Mouse (Mus musculus) limb, embryonic 10.5 days (tissue): ENCODE data around the gene Gna13. TPM values are rescaled to one million over a fixed set of nuclear protein-coding genes. Genes with fewer than 3 reads are reported as not detected.

Source experiments
- DNase-seq: peaks from one replicate; pipeline ENCODE4 v3.0.0-alpha.2; 2017; ENCODE audit warnings: low spot score
- H3K27ac ChIP-seq: fragments of 300-500 bp; sonication (generic); 2 replicates; pipeline ENCODE4 v1.5.1; 2016; ENCODE audit warnings: mild to moderate bottlenecking
- H3K27me3 ChIP-seq: fragments of 300-500 bp; sonication (generic); 2 replicates; pipeline ENCODE4 v1.6.1; 2016; ENCODE audit warnings: low read depth, mild to moderate bottlenecking; ENCODE audit not compliant: poor library complexity, severe bottlenecking
- H3K36me3 ChIP-seq: fragments of 300-500 bp; sonication (generic); 2 replicates; pipeline ENCODE4 v1.6.1; 2016; ENCODE audit warnings: mild to moderate bottlenecking, moderate library complexity
- H3K4me1 ChIP-seq: fragments of 300-500 bp; sonication (generic); 2 replicates; pipeline ENCODE4 v1.6.1; 2016
- H3K4me3 ChIP-seq: fragments of 300-500 bp; sonication (generic); 2 replicates; pipeline ENCODE4 v1.5.1; 2016; ENCODE audit warnings: mild to moderate bottlenecking, moderate library complexity
- H3K9me3 ChIP-seq: fragments of 300-500 bp; sonication (generic); replicated peaks from 2 replicates; pipeline ENCODE4 v1.6.1; 2016; ENCODE audit warnings: mild to moderate bottlenecking
- WGBS: fragments of 180-500 bp; shearing (Covaris S2); methylation state at CpG from one replicate; pipeline ENCODE4 v1.1.7; 2016; 5-methylcytosine and 5-hydroxymethylcytosine counted together
- polyA plus RNA-seq: library from polyadenylated mRNA; unstranded; fragments of >200 nt; fragmentation: Nextera tagmentation; extraction: Ambion mirVana; gene quantifications from 2 replicates; pipeline ENCODE4 v1.2.1, GENCODE M21; 2016

The Gna13 gene
- polyA plus RNA-seq, 1 experiment from 2014 or later: 20.1 TPM

DNA sequence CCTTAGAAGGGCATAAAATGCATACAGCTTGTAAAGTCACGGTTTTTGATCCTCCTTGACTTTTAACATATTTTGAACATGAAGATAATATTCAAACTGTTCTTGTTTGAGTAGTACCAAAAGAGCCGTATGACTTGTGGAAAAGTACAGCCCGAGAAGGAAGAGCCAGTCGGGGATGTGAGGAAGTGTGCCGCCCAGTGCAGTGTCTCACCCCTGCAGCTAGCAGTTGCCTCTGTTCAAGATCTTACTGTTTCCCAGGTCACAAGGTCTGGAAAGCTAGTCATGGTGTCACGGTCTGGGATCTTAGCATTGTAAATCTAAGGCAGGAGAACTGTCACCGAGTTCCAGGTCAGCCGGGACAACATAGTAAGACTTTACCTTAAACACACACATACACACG, 32.1 kb downstream of the Gna13 start:
- no peak for DNase-seq
- 79% methylated on average over 9 of the region's 9 CpGs for WGBS
- Histone ChIP-seq H3K9me3 (no peaks in the 10 kb centered on the region), H3K4me3 (no peak overlapping the region), H3K4me1 (no peaks in the 10 kb centered on the region), H3K27ac (no peak overlapping the region), H3K27me3 (no peaks in the 10 kb centered on the region), H3K36me3 (peaks cover 72% of the 10 kb centered on the region)

DNA sequence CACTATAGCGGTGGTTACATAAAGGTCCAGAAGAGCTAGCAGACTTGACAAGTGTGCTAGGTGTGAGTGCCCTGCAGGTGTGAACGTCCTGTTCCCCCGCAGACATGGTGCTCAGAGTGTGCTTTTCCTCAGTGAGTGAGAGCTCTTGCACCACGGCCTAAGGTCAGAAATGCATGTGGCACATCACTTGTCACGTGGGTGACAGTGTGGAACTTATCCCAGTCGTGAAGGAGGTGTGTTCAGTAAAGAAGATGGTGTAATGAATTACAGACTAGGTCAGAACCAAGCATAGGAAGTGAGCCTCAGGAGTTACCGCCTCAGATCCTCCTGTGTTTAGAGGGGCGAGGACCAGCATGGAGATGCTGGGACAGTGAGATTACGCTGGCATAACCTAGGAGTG, 32.7 kb downstream of the Gna13 start:
- no peaks in the 10 kb centered on the region for H3K9me3 ChIP-seq
- H3K4me1 ChIP-seq: no peaks in the 10 kb centered on the region
- WGBS: 88% methylated on average over 9 of the region's 9 CpGs
- H3K27ac ChIP-seq: no peak overlapping the region
- no peak overlapping the region for H3K4me3 ChIP-seq
- H3K27me3 ChIP-seq: no peaks in the 10 kb centered on the region
- H3K36me3 ChIP-seq: peaks cover 72% of the 10 kb centered on the region
- no peak for DNase-seq

DNA sequence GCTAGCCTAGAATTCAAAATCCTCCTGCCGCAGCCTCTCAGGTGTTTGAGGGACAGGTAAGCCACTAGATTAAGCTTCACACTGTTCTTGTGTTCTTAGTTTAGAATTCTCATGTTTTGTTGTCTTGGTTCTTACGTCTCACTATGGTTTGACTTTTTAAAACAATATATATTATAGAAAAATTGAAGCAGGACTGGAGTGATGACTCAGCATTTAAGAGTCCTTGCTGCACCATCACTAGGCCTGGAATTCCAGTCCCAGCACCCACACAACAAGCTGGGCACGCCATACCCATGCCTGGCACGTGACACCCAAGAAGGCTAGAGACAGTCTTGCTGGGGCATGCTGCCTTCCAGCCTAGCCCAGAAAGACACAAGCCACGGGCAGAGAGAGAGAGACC, 43.8 kb downstream of the Gna13 start:
- H3K27ac ChIP-seq: no peak overlapping the region
- WGBS: 84% methylated on average over 5 of the region's 5 CpGs
- peaks cover 2% of the 10 kb centered on the region; the same call in 1 of the 2 replicates for H3K36me3 ChIP-seq
- no peak overlapping the region for H3K4me3 ChIP-seq
- no peak for DNase-seq
- H3K27me3 ChIP-seq: no peaks in the 10 kb centered on the region
- no peaks in the 10 kb centered on the region for H3K4me1 ChIP-seq
- no peaks in the 10 kb centered on the region for H3K9me3 ChIP-seq

DNA sequence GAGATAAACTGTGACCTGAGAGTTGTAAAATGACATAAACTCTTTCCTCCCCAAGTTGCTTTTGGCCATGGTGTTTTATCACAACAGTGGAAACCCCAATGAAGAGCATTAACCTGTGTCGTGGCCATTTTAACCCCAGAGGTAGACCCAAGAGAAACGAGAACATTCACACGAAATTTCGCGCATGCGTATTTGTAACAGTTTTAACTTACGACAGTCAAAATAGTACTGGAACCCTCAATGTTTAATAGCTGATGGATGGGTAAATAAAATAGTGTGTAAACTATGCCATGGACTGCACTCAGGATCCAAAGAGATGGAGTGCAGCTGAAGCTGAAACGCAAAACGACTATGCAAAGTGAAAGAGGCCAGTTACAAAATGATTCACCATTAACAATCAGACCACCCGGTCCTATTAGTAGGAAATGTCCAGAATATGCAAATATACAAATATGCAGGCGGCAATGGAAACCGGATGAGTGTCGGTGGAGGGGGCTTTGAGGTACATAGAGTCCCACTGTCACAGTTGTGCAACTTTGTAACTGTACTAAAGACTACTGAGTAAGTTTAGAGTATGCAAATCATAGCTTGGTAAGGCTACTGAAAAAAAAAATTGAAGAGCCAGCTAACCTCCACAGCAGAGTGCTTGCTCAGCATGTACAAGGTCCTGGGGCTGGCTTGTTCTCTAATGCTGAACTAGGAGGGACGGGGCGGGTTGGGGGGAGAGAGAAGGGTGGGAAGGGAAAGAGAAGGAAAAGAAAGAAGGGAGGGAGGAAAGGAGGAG, 47.8 kb downstream of the Gna13 start:
- Histone ChIP-seq H3K27me3 (no peaks in the 10 kb centered on the region), H3K27ac (no peak overlapping the region), H3K4me3 (no peak overlapping the region), H3K9me3 (no peaks in the 10 kb centered on the region), H3K36me3 (no peaks in the 10 kb centered on the region), H3K4me1 (no peaks in the 10 kb centered on the region)
- 93% methylated on average over 15 of the region's 15 CpGs for WGBS
- no peak for DNase-seq

DNA sequence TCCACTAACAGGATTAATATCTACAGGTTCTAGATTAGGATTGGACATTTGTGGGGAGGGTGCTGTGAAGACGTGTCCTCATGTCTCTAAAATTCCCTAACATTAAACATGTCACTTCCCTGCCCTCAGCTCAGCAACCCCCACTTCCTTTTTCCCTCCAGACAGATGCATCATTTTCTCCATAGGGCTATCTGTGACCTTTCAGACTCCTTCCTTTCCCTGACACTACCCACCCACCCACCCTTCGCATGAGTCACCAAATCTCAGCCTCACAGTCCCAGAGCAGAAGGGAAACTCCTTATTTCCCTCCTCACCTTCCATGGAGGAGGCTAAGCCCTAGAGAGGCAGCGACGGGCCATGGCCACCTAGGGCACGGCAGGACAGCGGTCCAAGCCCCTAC, 51.0 kb downstream of the Gna13 start, which contains the start of gene 9930022D16Rik:
9930022D16Rik (plus strand) TSS at position 301 of the 400 bp plus-strand sequence.
- no peak within 1 kb of the TSS for H3K4me3 ChIP-seq
- no peaks in the 10 kb centered on the region for H3K9me3 ChIP-seq
- no peaks in the 10 kb centered on the region for H3K36me3 ChIP-seq
- H3K4me1 ChIP-seq: no peaks in the 10 kb centered on the region
- 88% methylated on average over 6 of the region's 6 CpGs for WGBS
- no peaks in the 10 kb centered on the region for H3K27me3 ChIP-seq
- DNase-seq: no peak
- no peak within 1 kb of the TSS for H3K27ac ChIP-seq

DNA sequence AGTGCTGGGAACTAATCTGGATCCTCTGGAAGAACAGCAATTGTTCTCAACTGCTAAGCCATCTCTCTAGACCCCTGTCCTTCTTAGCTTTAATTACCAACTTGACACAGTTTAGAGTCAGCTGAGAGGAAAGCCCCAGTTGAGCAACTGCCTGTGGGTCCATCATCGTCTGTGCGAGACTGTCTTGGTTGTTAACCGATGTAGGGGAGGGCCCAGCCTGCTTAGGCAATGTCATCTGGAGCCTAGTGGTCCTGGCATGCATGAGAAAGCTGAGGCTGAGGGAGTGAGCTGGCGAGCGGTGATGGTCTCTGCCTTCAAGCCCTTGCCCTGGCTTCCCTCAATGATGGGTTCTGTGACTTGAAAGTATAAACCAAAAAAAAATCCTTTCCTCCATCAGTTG, 52.2 kb downstream of the Gna13 start:
- no peaks in the 10 kb centered on the region for H3K36me3 ChIP-seq
- H3K4me1 ChIP-seq: no peaks in the 10 kb centered on the region; the same call in 1 of the 2 replicates
- 92% methylated on average over 5 of the region's 5 CpGs for WGBS
- no peaks in the 10 kb centered on the region for H3K9me3 ChIP-seq
- no peak overlapping the region for H3K27ac ChIP-seq
- no peak for DNase-seq
- H3K27me3 ChIP-seq: no peaks in the 10 kb centered on the region; the same call in 1 of the 2 replicates
- H3K4me3 ChIP-seq: no peak overlapping the region

DNA sequence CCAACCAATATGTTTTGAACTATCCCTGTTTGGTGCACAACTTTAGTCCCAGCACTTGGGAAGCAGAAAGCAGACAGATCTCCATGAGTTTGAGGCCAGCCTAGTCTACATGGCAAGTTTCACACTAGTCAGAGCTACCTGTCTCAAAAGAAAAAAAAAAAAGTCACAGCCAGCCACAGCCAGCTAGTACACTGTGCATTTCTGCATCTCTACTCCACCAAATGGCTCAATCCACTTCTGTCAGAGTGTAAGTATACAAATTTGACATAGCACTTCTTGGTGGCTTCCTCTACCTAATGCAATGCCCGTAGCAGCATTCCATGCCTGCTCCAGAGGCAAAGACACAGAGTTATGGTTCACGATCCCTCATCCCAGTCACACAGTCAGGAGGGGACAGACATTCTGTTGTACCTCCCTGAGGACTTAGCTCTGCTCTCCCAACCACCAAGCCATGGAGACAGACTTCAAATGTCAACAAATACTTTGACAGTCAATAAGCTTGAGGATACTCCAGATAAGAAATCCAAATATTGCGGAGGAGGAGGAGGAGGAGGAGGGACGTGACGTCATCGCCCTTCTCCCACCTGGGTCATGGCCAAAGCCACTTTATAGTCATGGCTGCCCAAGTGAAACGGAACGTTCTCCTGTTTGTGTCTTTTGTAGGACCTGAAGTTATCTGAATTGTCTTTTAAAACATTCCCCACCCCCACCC, 54.2 kb downstream of the Gna13 start:
- no peak for DNase-seq
- no peak overlapping the region for H3K27ac ChIP-seq
- WGBS: 86% methylated on average over 8 of the region's 8 CpGs
- H3K27me3 ChIP-seq: no peaks in the 10 kb centered on the region; the same call in 1 of the 2 replicates
- H3K4me1 ChIP-seq: no peaks in the 10 kb centered on the region; the same call in 1 of the 2 replicates
- H3K9me3 ChIP-seq: no peaks in the 10 kb centered on the region
- H3K4me3 ChIP-seq: no peak overlapping the region
- H3K36me3 ChIP-seq: no peaks in the 10 kb centered on the region

DNA sequence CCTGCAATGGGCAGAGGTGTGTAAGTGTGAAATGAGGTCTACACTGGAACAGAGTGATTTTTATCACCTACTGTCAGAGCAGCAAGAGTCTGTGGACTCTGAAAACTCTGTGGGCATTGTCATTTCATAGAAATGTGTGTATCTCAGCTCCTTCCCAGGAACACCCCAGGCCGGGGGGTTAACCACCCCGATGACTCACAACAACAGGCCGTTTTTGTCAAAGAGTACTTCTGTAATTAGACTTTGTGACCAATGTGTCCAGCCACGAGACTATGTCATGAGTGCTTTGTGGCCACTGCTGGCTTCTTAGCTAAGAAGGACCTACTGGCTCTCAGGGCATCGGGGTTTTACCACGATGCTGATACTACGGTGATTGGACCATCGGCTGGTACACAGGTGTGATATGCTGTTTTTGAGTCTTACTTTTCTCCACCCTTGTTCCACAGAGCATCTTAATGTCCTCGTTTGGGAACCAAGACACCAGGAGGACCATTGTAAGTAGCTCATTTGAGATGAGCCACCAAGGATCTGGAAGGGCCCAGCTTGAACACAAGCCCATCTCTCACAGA, 54.9 kb downstream of the Gna13 start:
- no peak for DNase-seq
- Histone ChIP-seq H3K9me3 (no peaks in the 10 kb centered on the region), H3K36me3 (no peaks in the 10 kb centered on the region), H3K27me3 (no peaks in the 10 kb centered on the region; the same call in 1 of the 2 replicates), H3K27ac (no peak overlapping the region), H3K4me3 (no peak overlapping the region), H3K4me1 (no peaks in the 10 kb centered on the region; the same call in 1 of the 2 replicates)
- WGBS: 89% methylated on average over 9 of the region's 9 CpGs

DNA sequence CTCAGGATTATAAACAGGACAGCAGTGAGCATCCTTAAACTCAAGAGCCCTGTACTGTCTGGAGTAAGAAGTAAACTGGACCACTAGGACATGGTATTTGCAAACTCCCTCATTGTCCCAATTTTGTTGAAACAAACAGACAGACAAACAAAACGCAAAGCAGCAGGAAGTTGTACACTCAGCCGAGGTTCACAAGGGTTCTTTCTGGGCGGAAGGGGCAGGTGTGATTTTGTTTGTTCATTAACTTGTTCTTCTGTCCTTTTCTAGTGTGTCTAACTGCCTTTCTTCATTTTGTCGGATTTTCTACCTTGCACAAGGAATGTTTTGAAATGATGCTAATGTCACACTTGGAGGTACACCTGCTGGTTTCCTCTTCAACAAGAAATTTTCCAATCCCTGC, 56.8 kb downstream of the Gna13 start:
- whole genome bisulfite sequencing: 67% methylated on average over 4 of the region's 4 CpGs
- no peaks in the 10 kb centered on the region; the same call in 1 of the 2 replicates for H3K4me1 ChIP-seq
- H3K27ac ChIP-seq: no peak overlapping the region
- H3K9me3 ChIP-seq: no peaks in the 10 kb centered on the region
- H3K4me3 ChIP-seq: no peak overlapping the region
- H3K27me3 ChIP-seq: no peaks in the 10 kb centered on the region; the same call in 1 of the 2 replicates
- no peak for DNase-seq
- H3K36me3 ChIP-seq: no peaks in the 10 kb centered on the region

DNA sequence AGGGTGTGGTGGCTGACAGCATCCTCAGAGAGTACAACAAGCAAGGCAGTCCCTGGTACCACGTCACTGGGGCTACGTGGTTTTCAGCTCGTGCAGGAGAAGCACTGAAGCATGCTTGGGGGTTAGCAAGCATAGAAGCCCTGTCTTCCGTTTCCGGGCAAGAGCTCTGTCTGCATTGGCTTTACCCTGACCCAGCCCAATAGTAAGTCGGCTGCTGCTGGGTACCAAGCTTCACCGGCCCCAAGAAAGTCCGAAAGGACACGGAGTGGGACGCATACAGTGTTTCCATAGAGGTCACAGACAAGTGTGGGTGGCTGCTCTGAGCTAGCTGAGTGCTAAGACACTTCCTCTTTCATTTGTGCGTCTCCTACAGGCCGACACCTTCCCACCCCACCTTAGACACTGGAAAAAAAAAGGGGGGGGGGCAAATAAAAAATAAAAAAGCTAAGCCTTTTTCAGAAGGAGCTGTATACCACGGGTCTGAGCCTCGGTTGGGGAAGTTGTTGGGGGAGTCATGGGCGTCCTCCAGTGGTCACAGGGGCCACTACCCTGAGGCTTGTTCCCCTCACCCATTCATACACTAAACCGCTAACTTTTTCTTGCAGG, 57.4 kb downstream of the Gna13 start:
- WGBS: 60% methylated on average over 16 of the region's 16 CpGs
- Histone ChIP-seq H3K27ac (no peak overlapping the region), H3K9me3 (no peaks in the 10 kb centered on the region), H3K4me3 (no peak overlapping the region), H3K4me1 (no peaks in the 10 kb centered on the region; the same call in 1 of the 2 replicates), H3K36me3 (no peaks in the 10 kb centered on the region), H3K27me3 (no peaks in the 10 kb centered on the region; the same call in 1 of the 2 replicates)
- no peak for DNase-seq

DNA sequence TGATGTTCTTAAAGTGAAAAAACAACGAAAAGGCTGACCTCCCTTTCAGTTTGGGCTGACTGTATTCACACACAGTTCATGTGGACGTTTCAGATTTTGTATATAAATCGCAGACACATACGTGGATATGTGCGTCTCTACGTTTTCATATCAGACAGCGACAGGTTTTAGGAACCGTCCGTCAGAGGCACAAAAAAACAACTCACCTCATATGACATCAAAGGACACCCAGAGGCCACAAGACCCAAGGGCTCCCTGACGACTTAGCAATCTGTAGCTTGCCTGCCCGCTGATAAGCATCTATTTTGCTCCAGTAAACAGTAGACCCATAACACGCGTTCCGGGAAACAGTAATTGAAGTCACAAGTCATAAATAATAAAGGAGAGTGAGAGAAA, 57.9 kb downstream of the Gna13 start:
- H3K36me3 ChIP-seq: no peaks in the 10 kb centered on the region
- no peaks in the 10 kb centered on the region; the same call in 1 of the 2 replicates for H3K27me3 ChIP-seq
- H3K9me3 ChIP-seq: no peaks in the 10 kb centered on the region
- no peak overlapping the region for H3K4me3 ChIP-seq
- no peak for DNase-seq
- peaks cover 5% of the 10 kb centered on the region for H3K4me1 ChIP-seq
- H3K27ac ChIP-seq: no peak overlapping the region
- WGBS: 85% methylated on average over 14 of the region's 14 CpGs

DNA sequence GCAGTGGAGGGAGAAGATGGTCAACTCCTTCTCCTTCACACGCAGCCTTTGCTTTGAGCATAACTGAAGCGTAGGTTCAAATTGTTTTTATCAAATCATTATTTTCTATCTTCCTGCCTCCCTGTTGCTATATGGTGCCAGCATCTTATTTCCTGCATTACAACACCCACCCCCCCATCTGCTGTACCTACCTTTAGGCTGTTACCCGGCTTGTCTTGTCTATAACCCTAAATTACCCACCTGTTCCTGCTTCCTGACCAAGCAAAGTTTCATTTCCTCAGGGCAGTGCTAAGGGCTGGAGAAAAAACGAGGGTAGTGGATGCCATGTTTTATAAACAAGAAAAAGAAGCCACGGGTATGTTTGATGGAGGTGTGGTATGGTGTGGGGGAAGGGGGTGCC, 58.6 kb downstream of the Gna13 start:
- no peaks in the 10 kb centered on the region for H3K9me3 ChIP-seq
- no peaks in the 10 kb centered on the region; the same call in 1 of the 2 replicates for H3K27me3 ChIP-seq
- H3K4me1 ChIP-seq: peaks cover 7% of the 10 kb centered on the region
- WGBS: 85% methylated on average over 5 of the region's 5 CpGs
- H3K27ac ChIP-seq: no peak overlapping the region
- no peak for DNase-seq
- no peaks in the 10 kb centered on the region for H3K36me3 ChIP-seq
- H3K4me3 ChIP-seq: no peak overlapping the region
